Mouse (Mus musculus): Measurements from ENCODE around the gene Rpl38. TPM values are rescaled to one million over a fixed set of nuclear protein-coding genes. Genes with fewer than 3 reads are reported as not detected.

The Rpl38 gene
- polyA plus RNA-seq, 1 experiment from 2014 or later, result 640 TPM

Other genes with a start within 250 kb of the Rpl38 start
- 29.4 and 32.3 TPM in 2 replicates for gene Ttyh2, start 6.9 kb downstream of the Rpl38 start, polyA plus RNA-seq (2015; fragmentation: Nextera tagmentation; extraction: Ambion mirVana)
- gene Dnaic2, start 58.9 kb downstream of the Rpl38 start, polyA plus RNA-seq (2015; fragmentation: Nextera tagmentation; extraction: Ambion mirVana), result 3.0 and 3.4 TPM in 2 replicates
- gene Kif19a, start 96.9 kb downstream of the Rpl38 start, polyA plus RNA-seq (2015; fragmentation: Nextera tagmentation; extraction: Ambion mirVana), result 0.40 and 0.46 TPM in 2 replicates
- 21.4 and 28.4 TPM in 2 replicates for gene Btbd17, start 127.4 kb downstream of the Rpl38 start, polyA plus RNA-seq (2015; fragmentation: Nextera tagmentation; extraction: Ambion mirVana)
- gene Gpr142, start 130.4 kb downstream of the Rpl38 start, polyA plus RNA-seq (2015; fragmentation: Nextera tagmentation; extraction: Ambion mirVana), result not detected in 2 replicates
- 9.3 and 9.4 TPM in 2 replicates for gene Gprc5c, start 182.6 kb downstream of the Rpl38 start, polyA plus RNA-seq (2015; fragmentation: Nextera tagmentation; extraction: Ambion mirVana)
- gene Cd300a, start 221.5 kb downstream of the Rpl38 start, polyA plus RNA-seq (2015; fragmentation: Nextera tagmentation; extraction: Ambion mirVana), result 0.86 and 0.94 TPM in 2 replicates